Mouse (Mus musculus): ENCODE data around the gene Sf3a2.

GRCm38 (mm10) chr10:80814800-80815199 lies 16.8 kb downstream of the Sf3a2 start:
- TF ChIP-seq POLR2A (IDR thresholded peaks at IDR 0.05; ENCODE audit: control insufficient read depth, extremely low read depth, insufficient read depth, low read length, poor library complexity) (no peak), CTCF (IDR thresholded peaks at IDR 0.05; ENCODE audit: borderline replicate concordance, control insufficient read depth, extremely low read depth, insufficient read depth, low read length, poor library complexity) (no peak)

Data from thymus, adult 2 months (tissue).